Mouse (Mus musculus): ENCODE measurements around the gene Ndufaf4. TPM values are rescaled to one million over a fixed set of nuclear protein-coding genes. Genes with fewer than 3 reads are reported as not detected.

Ndufaf4 gene
- 1.2 and 3.1 TPM in 2 replicates for polyA plus RNA-seq (2012; rRNA removed; ENCODE audit: low replicate concordance)

DNA sequence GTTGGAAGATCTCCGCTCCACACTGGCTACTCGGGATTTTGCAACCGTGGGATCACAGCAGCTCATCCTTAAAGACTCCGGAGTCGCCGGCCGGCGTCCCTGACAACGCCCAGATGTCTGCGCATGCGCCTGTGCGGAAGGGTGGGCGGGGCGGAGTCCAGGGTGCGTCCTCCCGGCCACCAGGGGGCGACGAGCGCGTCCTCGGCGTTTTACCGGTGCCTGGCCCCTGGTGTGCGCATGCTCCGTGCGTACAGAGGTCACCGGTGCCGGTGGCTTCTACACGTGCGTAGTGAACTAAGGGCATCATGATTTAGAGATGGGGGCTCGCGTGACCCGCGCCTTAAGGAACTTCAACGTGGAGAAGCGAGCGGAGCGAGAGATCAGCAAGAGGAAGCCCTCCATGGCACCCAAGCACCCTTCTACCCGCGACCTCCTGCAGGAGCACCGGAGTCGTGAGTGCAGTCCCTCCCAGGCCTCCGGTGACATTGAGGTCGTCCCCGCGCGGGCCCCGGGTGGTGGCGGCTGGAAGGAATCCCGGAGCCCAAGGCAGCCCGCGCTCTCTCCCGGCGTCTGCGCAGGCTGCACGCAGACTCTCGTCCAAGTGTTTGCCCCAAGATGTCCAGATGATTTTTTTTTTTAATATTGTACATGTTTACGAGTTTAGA is at the start of gene Ndufaf4:
TSS of gene Ndufaf4 (plus strand) at position 233 of the 665 bp plus-strand sequence.

DNA sequence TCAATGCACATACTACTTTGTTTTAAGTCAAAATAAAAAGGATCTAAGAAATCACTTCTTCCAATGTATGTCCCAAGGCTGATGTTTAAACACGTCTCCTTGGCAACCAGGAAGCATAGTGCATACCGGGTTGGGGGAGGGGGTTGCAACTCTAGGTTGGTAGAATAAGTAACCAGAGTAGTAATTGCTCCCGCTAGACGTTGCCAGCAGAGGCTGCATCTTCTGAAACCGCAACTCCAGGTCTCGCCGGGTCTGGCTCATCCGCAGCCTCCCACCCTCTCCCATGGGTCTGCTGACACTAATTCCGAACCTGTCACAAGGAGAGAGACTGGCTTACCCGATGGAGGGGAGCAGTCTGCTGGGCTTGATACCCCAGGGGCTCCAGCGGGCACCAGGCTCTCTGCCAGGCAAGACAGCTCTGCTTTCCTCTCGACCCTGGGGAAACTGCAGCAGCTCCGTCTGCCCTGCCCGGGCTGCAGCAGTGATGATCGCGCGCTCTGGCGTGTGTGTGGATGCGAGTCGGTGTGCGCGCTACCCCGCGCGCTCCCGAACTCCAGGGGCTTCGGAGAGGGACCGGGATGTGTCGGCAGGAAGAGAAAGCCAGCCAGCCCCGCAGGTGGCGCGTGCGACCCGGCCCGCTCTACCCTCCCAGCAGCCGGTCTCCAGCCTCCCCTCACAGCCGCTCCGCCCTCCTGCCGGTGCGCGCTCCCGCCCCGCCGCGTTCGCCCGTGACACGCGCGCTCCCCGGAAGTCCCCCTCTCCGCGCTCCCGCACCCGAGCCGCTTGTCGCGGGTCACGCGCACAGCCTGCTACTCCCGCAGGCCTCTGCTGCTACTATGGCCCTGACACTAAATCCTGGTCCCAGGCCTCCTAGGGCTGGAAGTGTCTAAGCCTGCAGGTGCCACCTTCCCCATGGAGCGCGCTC is 47.2 kb upstream of the Ndufaf4 start, which contains the start of gene Klhl32:
TSS of gene Klhl32 (minus strand) at position 724 of the 925 bp plus-strand sequence.

Other genes starting within 250 kb of the Ndufaf4 start
- 0.37 and 0.63 TPM in 2 replicates for gene Klhl32, start 47.0 kb upstream of the Ndufaf4 start, polyA plus RNA-seq (2012; rRNA removed; ENCODE audit: low replicate concordance)
- gene Gpr63, start 68.3 kb downstream of the Ndufaf4 start, polyA plus RNA-seq (2012; rRNA removed; ENCODE audit: low replicate concordance) = 0.04 and 1.4 TPM in 2 replicates

Data from duodenum, adult 2 months (tissue).